21 mouse cellular contexts compared by ENCODE assay signal in the genomic region with DNA sequence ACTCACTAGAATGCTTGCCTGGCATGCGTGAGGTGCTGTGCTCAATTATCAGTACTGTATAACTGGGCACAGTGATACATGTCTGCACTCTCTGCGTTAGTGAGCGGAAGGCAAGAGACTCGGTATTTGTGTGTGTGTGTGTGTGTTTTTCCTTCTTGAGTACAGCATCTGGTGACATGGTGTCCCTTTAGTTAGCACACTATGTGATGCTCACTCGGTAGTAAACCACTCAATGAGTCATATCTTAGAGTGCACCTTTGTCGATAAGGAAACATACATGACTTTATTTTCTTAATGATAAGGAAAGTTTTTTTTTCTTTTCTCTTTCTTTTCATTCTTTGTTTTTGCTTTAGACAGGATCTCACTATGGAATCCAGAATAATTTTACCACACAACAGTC. TPM values are rescaled to one million over a fixed set of nuclear protein-coding genes. Genes with fewer than 3 reads are reported as not detected.
DNase-seq lines count a peak whose midpoint lies in the region; ATAC-seq and TF ChIP-seq lines count a peak whose summit lies in the region.
"Had no signal": no experiment of that assay in that cellular context is flagged by ENCODE, and none has a peak within 500 bp of the region (broad histone marks: within the 10 kb centered on the region; RNA-seq: fewer than 3 reads in every experiment).

No protein-coding gene starts in this region.

- H3K4me3 ChIP-seq in lung, postnatal 0 days (ENCODE audit: low read depth, low read length), result no peak overlapping the region
- H3K4me3 ChIP-seq in MEL (ENCODE audit: control insufficient read depth in 1 of 2, insufficient read depth in 1 of 2, low read depth in 2 of 2, low read length in 2 of 2), result no peak overlapping the region
- no peak overlapping the region for H3K4me3 ChIP-seq in intestine, postnatal 0 days (ENCODE audit: low read depth, low read length)
- H3K4me3 ChIP-seq: embryonic facial prominence, embryonic 10.5 days; embryonic facial prominence, embryonic 12.5 days; forebrain, embryonic 12.5 days had no signal

- no peak overlapping the region for H3K27ac ChIP-seq in lung, postnatal 0 days (ENCODE audit: low read length)
- no peak overlapping the region for H3K27ac ChIP-seq in MEL (ENCODE audit: control insufficient read depth, low read depth, low read length)
- no peak overlapping the region for H3K27ac ChIP-seq in intestine, postnatal 0 days (ENCODE audit: low read depth, low read length)
- H3K27ac ChIP-seq: embryonic facial prominence, embryonic 10.5 days; embryonic facial prominence, embryonic 12.5 days; forebrain, embryonic 12.5 days had no signal

- no peak overlapping the region for H3K4me2 ChIP-seq in lung, postnatal 0 days (replicated peaks; ENCODE audit: low read depth, low read length)
- no peak overlapping the region for H3K4me2 ChIP-seq in intestine, postnatal 0 days (replicated peaks; ENCODE audit: low read depth)
- H3K4me2 ChIP-seq: embryonic facial prominence, embryonic 12.5 days; forebrain, embryonic 12.5 days had no signal

- no peaks in the 10 kb centered on the region for H3K79me2 ChIP-seq in MEL (ENCODE audit: control insufficient read depth, insufficient read depth, low read length, poor library complexity)

- no peaks in the 10 kb centered on the region for H3K36me3 ChIP-seq in lung, postnatal 0 days (ENCODE audit: insufficient read depth, low read length)
- H3K36me3 ChIP-seq in MEL (ENCODE audit: control insufficient read depth in 1 of 2, insufficient read depth in 2 of 2, low read length in 2 of 2), result no peaks in the 10 kb centered on the region
- H3K36me3 ChIP-seq in intestine, postnatal 0 days (ENCODE audit: control insufficient read depth, insufficient read depth), result no peaks in the 10 kb centered on the region
- H3K36me3 ChIP-seq: embryonic facial prominence, embryonic 10.5 days; embryonic facial prominence, embryonic 12.5 days; forebrain, embryonic 12.5 days had no signal

- no peaks in the 10 kb centered on the region for H3K27me3 ChIP-seq in lung, postnatal 0 days (replicated peaks; ENCODE audit: insufficient read depth, low read length)
- no peaks in the 10 kb centered on the region for H3K27me3 ChIP-seq in MEL (ENCODE audit: control insufficient read depth in 1 of 2, insufficient read depth in 2 of 2, low read length in 2 of 2)
- H3K27me3 ChIP-seq in intestine, postnatal 0 days (replicated peaks; ENCODE audit: control insufficient read depth, insufficient read depth, low read length), result no peaks in the 10 kb centered on the region
- H3K27me3 ChIP-seq: embryonic facial prominence, embryonic 12.5 days; forebrain, embryonic 12.5 days had no signal

- no peak for TF ChIP-seq POLR2A in MEL (IDR thresholded peaks at IDR 0.05; ENCODE audit: control insufficient read depth in 1 of 2, insufficient read depth in 1 of 2, low read depth in 1 of 2, low read length in 2 of 2, poor library complexity in 1 of 2)

- no peak overlapping the region for H3K9ac ChIP-seq in lung, postnatal 0 days (replicated peaks; ENCODE audit: low read depth)
- no peak overlapping the region for H3K9ac ChIP-seq in MEL (ENCODE audit: control insufficient read depth, low read depth, low read length, poor library complexity, severe bottlenecking)
- H3K9ac ChIP-seq in intestine, postnatal 0 days (ENCODE audit: low read depth, low read length), result no peak overlapping the region
- H3K9ac ChIP-seq: embryonic facial prominence, embryonic 12.5 days; forebrain, embryonic 12.5 days had no signal

- H3K9me3 ChIP-seq in lung, postnatal 0 days (ENCODE audit: low read length), result no peaks in the 10 kb centered on the region
- H3K9me3 ChIP-seq in MEL (replicated peaks; ENCODE audit: insufficient read depth, low read length), result no peaks in the 10 kb centered on the region
- no peaks in the 10 kb centered on the region for H3K9me3 ChIP-seq in intestine, postnatal 0 days (ENCODE audit: control insufficient read depth)
- H3K9me3 ChIP-seq: embryonic facial prominence, embryonic 10.5 days; embryonic facial prominence, embryonic 12.5 days; forebrain, embryonic 12.5 days had no signal

- peak; percentile 79 for TF ChIP-seq EP300 in lung, postnatal 0 days (IDR thresholded peaks at IDR 0.05)
- TF ChIP-seq EP300 in MEL (IDR thresholded peaks at IDR 0.05; ENCODE audit: low read depth in 1 of 2, low read length in 2 of 2), result no peak

- WGBS in lung, postnatal 0 days, result 78% methylated on average over 6 of the region's 6 CpGs
- 69% methylated on average over 6 of the region's 6 CpGs for WGBS in intestine, postnatal 0 days

- no peak for TF ChIP-seq CTCF in lung, postnatal 0 days (IDR thresholded peaks at IDR 0.05)
- no peak for TF ChIP-seq CTCF in MEL (IDR thresholded peaks at IDR 0.05 in 2 of 3, conservative IDR thresholded peaks at IDR 0.05 in 1 of 3; ENCODE audit: control insufficient read depth in 1 of 3, insufficient read depth in 1 of 3, low read depth in 2 of 3, low read length in 3 of 3, poor library complexity in 1 of 3, severe bottlenecking in 1 of 3)
- TF ChIP-seq CTCF in intestine, postnatal 0 days (IDR thresholded peaks at IDR 0.05; ENCODE audit: low read depth), result no peak

- H3K4me1 ChIP-seq in lung, postnatal 0 days (ENCODE audit: insufficient read depth, low read depth, low read length), result no peaks in the 10 kb centered on the region
- no peaks in the 10 kb centered on the region; a peak in 1 of 4 replicates for H3K4me1 ChIP-seq in MEL (ENCODE audit: control insufficient read depth in 1 of 2, insufficient read depth in 2 of 2, low read length in 2 of 2)
- no peaks in the 10 kb centered on the region for H3K4me1 ChIP-seq in intestine, postnatal 0 days (replicated peaks; ENCODE audit: control insufficient read depth, insufficient read depth, low read length)
- H3K4me1 ChIP-seq: embryonic facial prominence, embryonic 10.5 days; embryonic facial prominence, embryonic 12.5 days; forebrain, embryonic 12.5 days had no signal

- no peak for TF ChIP-seq RAD21 in MEL (IDR thresholded peaks at IDR 0.05; ENCODE audit: low read depth, low read length)

- ATAC-seq in lung, postnatal 0 days, result no peak; the same call in 1 of the 2 replicates
- peak; percentile 82 for ATAC-seq in intestine, postnatal 0 days
- ATAC-seq: activated CD4-positive, CD25-positive, alpha-beta regulatory T cell, adult 4 months; forebrain, embryonic 14.5 days; forebrain, embryonic 16.5 days; Patski had no signal

- DNase-seq in lung, postnatal 0 days (ENCODE audit: low spot score), result no peak
- DNase-seq in lung, postnatal 36 days, result no peak
- peak; percentile 17 for DNase-seq in MEL (ENCODE audit: low read depth, low spot score)
- no peak for DNase-seq in right cerebral cortex, postnatal 4 days
- no peak for DNase-seq in thymus, postnatal 36 days
- DNase-seq: adrenal gland, adult 8-10 months; adrenal gland, postnatal 14 days; adrenal gland, postnatal 36 days; cerebellum, adult 11-12 months; cerebellum, adult 2 months; cerebellum, adult 9-10 months; cerebellum, postnatal 10 days; cerebellum, postnatal 25 days had no signal

TF ChIP-seq in MEL, 35 proteins besides CTCF, POLR2A, EP300 and RAD21:
- TF ChIP-seq RCOR1 (IDR thresholded peaks at IDR 0.05; ENCODE audit: low read depth, low read length) (no peak), GATA1 (IDR thresholded peaks at IDR 0.05; ENCODE audit: low read depth, low read length) (no peak), MYB (IDR thresholded peaks at IDR 0.05; ENCODE audit: low read depth, low read length) (no peak), ZKSCAN1 (IDR thresholded peaks at IDR 0.05; ENCODE audit: low read depth, low read length) (no peak), SIN3A (IDR thresholded peaks at IDR 0.05; ENCODE audit: low read length) (no peak), MYC (IDR thresholded peaks at IDR 0.05; ENCODE audit: low read depth, low read length) (no peak), BHLHE40 (IDR thresholded peaks at IDR 0.05; ENCODE audit: borderline replicate concordance, low read depth, low read length) (no peak), E2F4 (IDR thresholded peaks at IDR 0.05; ENCODE audit: borderline replicate concordance, low read depth, low read length) (no peak)

RNA-seq across cellular contexts. Expression of a gene that starts 29.0 kb away (rescaled TPM):
- polyA plus RNA-seq in lung, postnatal 0 days (2015; fragmentation: Nextera tagmentation; extraction: Ambion mirVana), result 57.4 and 93.5 TPM in 2 replicates
- total RNA-seq in MEL (2012; rRNA removed), result 14.3 and 19.8 TPM in 2 replicates
- polyA plus RNA-seq in MEL (2012; ENCODE audit: insufficient read depth in 1 of 2, insufficient read length in 2 of 2, low read depth in 1 of 2, low replicate concordance in 2 of 2, missing spikeins in 1 of 2), result 10 to 100 TPM in 1 of 2 experiments, not detected in 1; 21.5 TPM
- 36.8 and 39.5 TPM in 2 replicates for polyA plus RNA-seq in intestine, postnatal 0 days (2015; fragmentation: Nextera tagmentation; extraction: Ambion mirVana)
- polyA plus RNA-seq: Patski had no signal
